Mouse (Mus musculus): ENCODE data around the gene Gfpt1. TPM values are rescaled to one million over a fixed set of nuclear protein-coding genes. Genes with fewer than 3 reads are reported as not detected.
A peak's percentile ranks its signal among the peaks of the same experiment; 100 is the strongest.

Gene Gfpt1
- polyA plus RNA-seq, 1 experiment from 2014 or later: 17.5 TPM

GRCm38 (mm10) chr6:87068209-87068608, 25.6 kb downstream of the Gfpt1 start:
- ATAC-seq: no peak
- H3K36me3 ChIP-seq (ENCODE audit: control insufficient read depth, insufficient read depth): peaks cover 76% of the 10 kb centered on the region
- no peaks in the 10 kb centered on the region for H3K27me3 ChIP-seq (replicated peaks; ENCODE audit: control insufficient read depth, insufficient read depth, low read length)
- no peak for TF ChIP-seq CTCF (IDR thresholded peaks at IDR 0.05; ENCODE audit: low read depth)
- WGBS: 47% methylated on average over 2 of the region's 2 CpGs
- no peak overlapping the region for H3K27ac ChIP-seq (ENCODE audit: low read depth, low read length)
- no peak overlapping the region for H3K4me3 ChIP-seq (ENCODE audit: low read depth, low read length)
- no peaks in the 10 kb centered on the region for H3K4me1 ChIP-seq (replicated peaks; ENCODE audit: control insufficient read depth, insufficient read depth, low read length)
- no peak overlapping the region for H3K9ac ChIP-seq (ENCODE audit: low read depth, low read length)
- H3K9me3 ChIP-seq (ENCODE audit: control insufficient read depth): no peaks in the 10 kb centered on the region
- H3K4me2 ChIP-seq (replicated peaks; ENCODE audit: low read depth): no peak overlapping the region

DNA sequence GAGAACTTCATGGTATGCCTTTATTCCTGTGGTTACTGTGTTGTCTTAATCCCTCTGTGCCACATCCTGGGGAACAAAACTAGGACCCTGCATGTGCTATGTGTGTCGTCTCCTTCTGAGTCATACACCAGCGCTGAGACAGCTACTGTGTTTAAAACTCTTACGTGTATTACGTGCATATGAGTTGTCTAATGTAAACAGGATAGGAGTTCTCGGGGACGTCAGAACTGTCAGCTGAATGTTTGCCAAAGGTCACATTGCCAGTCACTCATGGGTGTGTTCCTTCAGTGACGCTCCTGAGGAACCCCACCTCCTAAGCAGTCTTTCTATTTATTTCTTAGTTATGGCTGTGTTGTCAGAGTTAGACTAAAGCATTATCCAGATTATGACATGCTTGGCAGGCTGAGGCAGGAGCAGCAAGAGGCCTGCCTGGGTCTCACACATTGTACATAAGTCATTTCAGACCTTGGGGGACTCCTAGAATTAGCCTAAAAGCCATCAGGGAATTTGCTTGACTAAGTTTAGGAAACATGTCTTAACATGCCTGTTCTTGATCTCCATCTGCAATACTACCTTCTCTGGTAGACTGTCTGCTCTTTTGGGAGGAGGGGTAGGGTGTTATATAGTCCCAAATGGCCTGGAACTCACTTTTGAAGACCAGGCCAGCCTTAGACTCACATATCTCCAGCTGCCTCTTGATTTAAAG, 26.7 kb downstream of the Gfpt1 start:
- Histone ChIP-seq H3K4me2 (replicated peaks; ENCODE audit: low read depth) (no peak overlapping the region), H3K27me3 (replicated peaks; ENCODE audit: control insufficient read depth, insufficient read depth, low read length) (no peaks in the 10 kb centered on the region), H3K27ac (ENCODE audit: low read depth, low read length) (peak overlapping the region; percentile 55), H3K9me3 (ENCODE audit: control insufficient read depth) (no peaks in the 10 kb centered on the region), H3K4me1 (replicated peaks; ENCODE audit: control insufficient read depth, insufficient read depth, low read length) (no peaks in the 10 kb centered on the region), H3K36me3 (ENCODE audit: control insufficient read depth, insufficient read depth) (peaks cover 72% of the 10 kb centered on the region), H3K9ac (ENCODE audit: low read depth, low read length) (peak overlapping the region; percentile 22; the same call in 1 of the 2 replicates), H3K4me3 (ENCODE audit: low read depth, low read length) (no peak overlapping the region)
- WGBS: 19% methylated on average over 7 of the region's 7 CpGs
- ATAC-seq: peak; percentile 81
- TF ChIP-seq CTCF (IDR thresholded peaks at IDR 0.05; ENCODE audit: low read depth): no peak

- Histone ChIP-seq H3K9ac (ENCODE audit: low read depth, low read length) (no peak overlapping the region), H3K4me2 (replicated peaks; ENCODE audit: low read depth) (no peak overlapping the region), H3K27me3 (replicated peaks; ENCODE audit: control insufficient read depth, insufficient read depth, low read length) (no peaks in the 10 kb centered on the region), H3K36me3 (ENCODE audit: control insufficient read depth, insufficient read depth) (peaks cover 67% of the 10 kb centered on the region), H3K4me3 (ENCODE audit: low read depth, low read length) (no peak overlapping the region), H3K27ac (ENCODE audit: low read depth, low read length) (no peak overlapping the region), H3K4me1 (replicated peaks; ENCODE audit: control insufficient read depth, insufficient read depth, low read length) (no peaks in the 10 kb centered on the region), H3K9me3 (ENCODE audit: control insufficient read depth) (no peaks in the 10 kb centered on the region)
- no peak for ATAC-seq
- no peak for TF ChIP-seq CTCF (IDR thresholded peaks at IDR 0.05; ENCODE audit: low read depth)
- 82% methylated on average over 4 of the region's 4 CpGs for WGBS
These were observed 28.0 kb downstream of the Gfpt1 start for GRCm38 (mm10) chr6:87070641-87071040.

- no peak overlapping the region for H3K27ac ChIP-seq (ENCODE audit: low read depth, low read length)
- no peak for TF ChIP-seq CTCF (IDR thresholded peaks at IDR 0.05; ENCODE audit: low read depth)
- H3K4me3 ChIP-seq (ENCODE audit: low read depth, low read length): no peak overlapping the region
- ATAC-seq: no peak
- H3K9ac ChIP-seq (ENCODE audit: low read depth, low read length): no peak overlapping the region
- no peaks in the 10 kb centered on the region for H3K27me3 ChIP-seq (replicated peaks; ENCODE audit: control insufficient read depth, insufficient read depth, low read length)
- WGBS: 43% methylated on average over 4 of the region's 4 CpGs
- H3K36me3 ChIP-seq (ENCODE audit: control insufficient read depth, insufficient read depth): peaks cover 63% of the 10 kb centered on the region
- no peak overlapping the region for H3K4me2 ChIP-seq (replicated peaks; ENCODE audit: low read depth)
- H3K4me1 ChIP-seq (replicated peaks; ENCODE audit: control insufficient read depth, insufficient read depth, low read length): no peaks in the 10 kb centered on the region
- H3K9me3 ChIP-seq (ENCODE audit: control insufficient read depth): no peaks in the 10 kb centered on the region
These were observed 30.1 kb downstream of the Gfpt1 start for GRCm38 (mm10) chr6:87072759-87073158.

- Histone ChIP-seq H3K36me3 (ENCODE audit: control insufficient read depth, insufficient read depth) (peaks cover 71% of the 10 kb centered on the region), H3K4me1 (replicated peaks; ENCODE audit: control insufficient read depth, insufficient read depth, low read length) (no peaks in the 10 kb centered on the region), H3K9ac (ENCODE audit: low read depth, low read length) (no peak overlapping the region), H3K4me2 (replicated peaks; ENCODE audit: low read depth) (no peak overlapping the region), H3K27me3 (replicated peaks; ENCODE audit: control insufficient read depth, insufficient read depth, low read length) (no peaks in the 10 kb centered on the region), H3K27ac (ENCODE audit: low read depth, low read length) (no peak overlapping the region), H3K4me3 (ENCODE audit: low read depth, low read length) (no peak overlapping the region), H3K9me3 (ENCODE audit: control insufficient read depth) (no peaks in the 10 kb centered on the region)
- 68% methylated on average over 3 of the region's 3 CpGs for WGBS
- no peak for ATAC-seq
- TF ChIP-seq CTCF (IDR thresholded peaks at IDR 0.05; ENCODE audit: low read depth): no peak
These were observed 32.5 kb downstream of the Gfpt1 start for GRCm38 (mm10) chr6:87075092-87075685.

DNA sequence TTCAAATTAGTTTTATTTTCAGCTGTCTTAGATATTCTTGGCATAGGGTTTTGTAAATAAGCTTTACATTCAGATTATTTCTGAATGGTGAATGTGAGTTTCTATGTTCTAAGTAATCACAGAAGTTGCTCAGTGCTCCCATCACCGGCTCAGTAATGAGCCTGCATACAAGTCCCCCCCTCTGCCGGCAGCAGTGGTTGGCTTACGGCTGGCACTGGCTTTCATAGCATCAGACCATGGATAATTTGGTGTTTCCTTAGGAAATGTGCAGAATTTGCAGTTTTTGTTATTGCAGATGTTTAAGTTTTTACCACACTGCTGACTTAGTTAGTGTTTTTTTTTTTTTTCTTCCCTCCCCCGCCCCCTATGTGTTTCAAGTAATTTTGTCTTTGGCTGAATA, 36.8 kb downstream of the Gfpt1 start:
- H3K4me3 ChIP-seq (ENCODE audit: low read depth, low read length): no peak overlapping the region
- no peak for TF ChIP-seq CTCF (IDR thresholded peaks at IDR 0.05; ENCODE audit: low read depth)
- no peak overlapping the region for H3K4me2 ChIP-seq (replicated peaks; ENCODE audit: low read depth)
- H3K9me3 ChIP-seq (ENCODE audit: control insufficient read depth): no peaks in the 10 kb centered on the region
- no peak overlapping the region for H3K27ac ChIP-seq (ENCODE audit: low read depth, low read length)
- no peak overlapping the region for H3K9ac ChIP-seq (ENCODE audit: low read depth, low read length)
- whole genome bisulfite sequencing: 91% methylated on average over 4 of the region's 4 CpGs
- H3K27me3 ChIP-seq (replicated peaks; ENCODE audit: control insufficient read depth, insufficient read depth, low read length): no peaks in the 10 kb centered on the region
- no peak for ATAC-seq
- H3K36me3 ChIP-seq (ENCODE audit: control insufficient read depth, insufficient read depth): peaks cover 79% of the 10 kb centered on the region
- H3K4me1 ChIP-seq (replicated peaks; ENCODE audit: control insufficient read depth, insufficient read depth, low read length): no peaks in the 10 kb centered on the region
